Mouse (Mus musculus) kidney, adult 2 months (tissue): ENCODE measurements at regions not wholly inside any gene's neighbourhood (a gene's known extent, or its start where the extent isn't known, plus 50 kb on each side); places are given as distances from the start of the nearest gene placed in this dataset.

Experiments used
- CTCF ChIP-seq: fragments of 200-500 bp; conservative IDR thresholded peaks from 2 replicates; pipeline ENCODE4 v1.5.1; 2011; ENCODE audit warnings: low read depth, mild to moderate bottlenecking, control low read depth, low read length, moderate library complexity, mixed read lengths; ENCODE audit not compliant: insufficient read depth, insufficient read length
- POLR2A ChIP-seq: fragments of 200-500 bp; IDR thresholded peaks from one replicate; pipeline ENCODE4 v1.6.1; 2011; ENCODE audit warnings: low read depth, low read length, control low read depth

DNA sequence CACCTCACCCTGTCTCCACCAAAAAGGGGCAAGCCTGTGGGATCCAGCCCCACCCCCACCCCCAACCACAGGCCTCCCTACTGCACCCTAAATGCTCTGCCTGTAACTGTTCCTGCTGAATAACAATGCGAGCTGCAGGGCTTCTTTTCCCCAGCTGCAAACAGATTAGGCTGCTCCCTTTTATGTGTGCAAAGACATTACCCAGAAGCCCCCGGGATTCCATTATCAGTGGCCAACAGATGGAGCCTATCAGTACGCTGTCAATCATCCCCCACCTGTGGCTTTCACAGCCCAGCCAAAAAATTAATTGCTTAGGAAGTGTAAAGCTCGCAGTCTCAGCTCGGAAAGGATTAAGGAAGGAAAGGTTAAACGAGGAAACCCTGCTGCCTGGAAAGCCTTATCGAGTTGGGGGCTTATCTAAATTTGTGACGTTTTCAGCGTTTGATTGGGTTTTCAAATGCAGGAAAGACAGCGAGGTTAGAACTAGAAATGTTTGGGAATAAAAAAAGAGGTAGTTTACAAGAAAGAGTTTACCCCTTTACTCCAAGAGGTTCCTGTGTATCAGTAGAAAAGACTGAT is 263.2 kb upstream of the Myo3a start:
- no peak for TF ChIP-seq CTCF
- TF ChIP-seq POLR2A, result no peak
